Mouse (Mus musculus) forebrain, embryonic 12.5 days (tissue): ENCODE results near the gene Pus7. TPM values are rescaled to one million over a fixed set of nuclear protein-coding genes. Genes with fewer than 3 reads are reported as not detected.

Experiments
- ATAC-seq: fragments of 200-750 bp; cut with Nextera tagmentation; 2 replicates; pipeline ENCODE4 v1.8.0; 2017; ENCODE audit warnings: moderate TSS enrichment; ENCODE audit not compliant: low FRiP score
- H3K27ac ChIP-seq: fragments of 300-500 bp; sonication (generic); 2 replicates; pipeline ENCODE4 v1.5.1; 2016; ENCODE audit warnings: mild to moderate bottlenecking
- H3K27me3 ChIP-seq: fragments of 300-500 bp; sonication (generic); 2 replicates; pipeline ENCODE4 v1.6.1; 2016; ENCODE audit warnings: mild to moderate bottlenecking
- H3K36me3 ChIP-seq: fragments of 300-500 bp; sonication (generic); replicated peaks from 2 replicates; pipeline ENCODE4 v1.6.1; 2016; ENCODE audit warnings: mild to moderate bottlenecking
- H3K4me1 ChIP-seq: fragments of 300-500 bp; sonication (generic); 2 replicates; pipeline ENCODE4 v1.6.1; 2016
- H3K4me2 ChIP-seq: fragments of 300-500 bp; sonication (generic); 2 replicates; pipeline ENCODE4 v1.6.1; 2016; ENCODE audit warnings: mild to moderate bottlenecking, moderate library complexity
- H3K4me3 ChIP-seq: fragments of 300-500 bp; sonication (generic); replicated peaks from 2 replicates; pipeline ENCODE4 v1.5.1; 2016; ENCODE audit warnings: mild to moderate bottlenecking
- H3K9ac ChIP-seq: fragments of 300-500 bp; sonication (generic); 2 replicates; pipeline ENCODE4 v1.6.1; 2016; ENCODE audit warnings: mild to moderate bottlenecking
- H3K9me3 ChIP-seq: fragments of 300-500 bp; sonication (generic); 2 replicates; pipeline ENCODE4 v1.6.1; 2016
- WGBS: fragments of 180-500 bp; shearing (Covaris S2); methylation state at CpG from one replicate; pipeline ENCODE4 v1.1.7; 2016; 5-methylcytosine and 5-hydroxymethylcytosine counted together
- polyA plus RNA-seq: library from polyadenylated mRNA; unstranded; fragments of >200 nt; fragmentation: Nextera tagmentation; extraction: Ambion mirVana; gene quantifications from 2 replicates; pipeline ENCODE4 v1.2.1, GENCODE M21; 2016

Pus7 gene
- polyA plus RNA-seq: 26.7 and 28.9 TPM in 2 replicates

GRCm38 (mm10) chr5:23782931-23783877 lies at the start of gene Pus7:
Gene Pus7, minus strand, starts transcription at chr5:23783711.
- WGBS: under 1% methylated on average over 75 of the region's 86 CpGs
- H3K9me3 ChIP-seq: no peaks in the 10 kb centered on the region
- peak within 1 kb of the TSS; percentile 88 for H3K4me3 ChIP-seq
- peaks cover 21% of the 10 kb centered on the region for H3K4me1 ChIP-seq
- no peaks in the 10 kb centered on the region for H3K36me3 ChIP-seq
- H3K27me3 ChIP-seq: no peaks in the 10 kb centered on the region
- peak; percentile 94 for ATAC-seq
- peak within 1 kb of the TSS; percentile 20; the same call in 1 of the 2 replicates for H3K27ac ChIP-seq
- peak within 1 kb of the TSS; percentile 73 for H3K4me2 ChIP-seq
- H3K9ac ChIP-seq: peak within 1 kb of the TSS; percentile 80

- Histone ChIP-seq H3K27ac (no peak overlapping the region), H3K27me3 (peaks cover 21% of the 10 kb centered on the region), H3K4me2 (peak overlapping the region; percentile 15; the same call in 1 of the 2 replicates), H3K4me3 (peak overlapping the region; percentile 23), H3K4me1 (no peaks in the 10 kb centered on the region; the same call in 1 of the 2 replicates), H3K9ac (no peak overlapping the region), H3K9me3 (0 out of 2 replicates have a peak, but pooled peaks cover 3% of the 10 kb centered on the region), H3K36me3 (no peaks in the 10 kb centered on the region)
- no peak for ATAC-seq
- WGBS: 49% methylated on average over 58 of the region's 58 CpGs
Measured at GRCm38 (mm10) chr5:23830897-23831752, 47.6 kb upstream of the Pus7 start.

- Histone ChIP-seq H3K4me3 (no peak overlapping the region), H3K9me3 (0 out of 2 replicates have a peak, but pooled peaks cover 3% of the 10 kb centered on the region), H3K9ac (no peak overlapping the region), H3K4me2 (no peak overlapping the region), H3K27me3 (peaks cover 15% of the 10 kb centered on the region), H3K4me1 (no peaks in the 10 kb centered on the region; the same call in 1 of the 2 replicates), H3K27ac (no peak overlapping the region), H3K36me3 (no peaks in the 10 kb centered on the region)
- WGBS: 37% methylated on average over 11 of the region's 11 CpGs
- ATAC-seq: 0 out of 2 replicates have a peak, but pooled peaks have one; percentile 23
Measured at GRCm38 (mm10) chr5:23826321-23827004, 43.0 kb upstream of the Pus7 start.

- no peak for ATAC-seq
- H3K9me3 ChIP-seq: no peaks in the 10 kb centered on the region
Measured at GRCm38 (mm10) chr5:23824171-23824733, 40.7 kb upstream of the Pus7 start.

GRCm38 (mm10) chr5:23822306-23822705 lies 38.8 kb upstream of the Pus7 start:
- WGBS: 76% methylated on average over 11 of the region's 11 CpGs
- Histone ChIP-seq H3K9ac (no peak overlapping the region), H3K27ac (no peak overlapping the region), H3K4me3 (no peak overlapping the region), H3K36me3 (peaks cover 18% of the 10 kb centered on the region), H3K4me1 (no peaks in the 10 kb centered on the region), H3K27me3 (no peaks in the 10 kb centered on the region), H3K9me3 (no peaks in the 10 kb centered on the region), H3K4me2 (no peak overlapping the region)
- ATAC-seq: no peak

More at GRCm38 (mm10) chr5:23824171-23824733, 40.7 kb upstream of the Pus7 start:
- Histone ChIP-seq H3K4me2 (no peak overlapping the region), H3K4me1 (no peaks in the 10 kb centered on the region), H3K4me3 (no peak overlapping the region), H3K36me3 (peaks cover 10% of the 10 kb centered on the region), H3K27me3 (0 out of 2 replicates have a peak, but pooled peaks cover 5% of the 10 kb centered on the region), H3K27ac (no peak overlapping the region), H3K9ac (no peak overlapping the region)
- WGBS: 81% methylated on average over 8 of the region's 8 CpGs

GRCm38 (mm10) chr5:23816681-23817080 lies 33.2 kb upstream of the Pus7 start:
- H3K9ac ChIP-seq: no peak overlapping the region
- 95% methylated on average over 15 of the region's 15 CpGs for WGBS
- no peak for ATAC-seq

GRCm38 (mm10) chr5:23814841-23815240 lies 31.3 kb upstream of the Pus7 start:
- WGBS: 63% methylated on average over 5 of the region's 5 CpGs
- 0 out of 2 replicates have a peak, but pooled peaks cover 10% of the 10 kb centered on the region for H3K9me3 ChIP-seq
- no peaks in the 10 kb centered on the region for H3K27me3 ChIP-seq
- H3K9ac ChIP-seq: no peak overlapping the region
- peaks cover 70% of the 10 kb centered on the region for H3K36me3 ChIP-seq
- H3K27ac ChIP-seq: no peak overlapping the region
- no peak overlapping the region for H3K4me3 ChIP-seq
- no peak overlapping the region for H3K4me2 ChIP-seq
- no peaks in the 10 kb centered on the region for H3K4me1 ChIP-seq
- ATAC-seq: no peak

More at GRCm38 (mm10) chr5:23816681-23817080, 33.2 kb upstream of the Pus7 start:
- Histone ChIP-seq H3K27me3 (no peaks in the 10 kb centered on the region), H3K4me2 (no peak overlapping the region), H3K4me3 (no peak overlapping the region), H3K27ac (no peak overlapping the region), H3K36me3 (peaks cover 62% of the 10 kb centered on the region), H3K4me1 (no peaks in the 10 kb centered on the region), H3K9me3 (0 out of 2 replicates have a peak, but pooled peaks cover 10% of the 10 kb centered on the region)

GRCm38 (mm10) chr5:23792726-23793125 lies 9.2 kb upstream of the Pus7 start:
- no peak overlapping the region for H3K27ac ChIP-seq
- H3K36me3 ChIP-seq: peaks cover 21% of the 10 kb centered on the region
- ATAC-seq: no peak
- peaks cover 9% of the 10 kb centered on the region for H3K4me1 ChIP-seq
- no peak overlapping the region for H3K4me3 ChIP-seq
- no peaks in the 10 kb centered on the region for H3K27me3 ChIP-seq
- H3K9ac ChIP-seq: no peak overlapping the region
- 90% methylated on average over 2 of the region's 2 CpGs for WGBS
- H3K9me3 ChIP-seq: no peaks in the 10 kb centered on the region
- no peak overlapping the region for H3K4me2 ChIP-seq

GRCm38 (mm10) chr5:23789078-23789612 lies 5.6 kb upstream of the Pus7 start:
- Histone ChIP-seq H3K4me2 (no peak overlapping the region), H3K27ac (no peak overlapping the region), H3K9ac (no peak overlapping the region), H3K9me3 (no peaks in the 10 kb centered on the region), H3K4me1 (peaks cover 9% of the 10 kb centered on the region), H3K36me3 (peaks cover 2% of the 10 kb centered on the region; the same call in 1 of the 2 replicates), H3K4me3 (no peak overlapping the region), H3K27me3 (no peaks in the 10 kb centered on the region)
- WGBS: 88% methylated on average over 4 of the region's 4 CpGs
- no peak for ATAC-seq

GRCm38 (mm10) chr5:23788390-23788830 lies 4.9 kb upstream of the Pus7 start:
- peak overlapping the region; percentile 86 for H3K9ac ChIP-seq
- no peak for ATAC-seq
- WGBS: 41% methylated on average over 3 of the region's 3 CpGs

More at GRCm38 (mm10) chr5:23788390-23788830, 4.9 kb upstream of the Pus7 start:
- H3K27ac ChIP-seq: no peak overlapping the region
- peak overlapping the region; percentile 96 for H3K4me2 ChIP-seq
- peaks cover 9% of the 10 kb centered on the region for H3K4me1 ChIP-seq
- H3K36me3 ChIP-seq: no peaks in the 10 kb centered on the region
- H3K4me3 ChIP-seq: peak overlapping the region; percentile 79
- H3K9me3 ChIP-seq: no peaks in the 10 kb centered on the region
- no peaks in the 10 kb centered on the region for H3K27me3 ChIP-seq
